ENCODE assay signal across 8 mouse cellular contexts in genomic region chr9:41461742-41462141, GRCm38 (mm10).
DNase-seq lines count a peak whose midpoint lies in the region; ATAC-seq lines count a peak whose summit lies in the region.

No protein-coding gene starts in this region.

- peaks cover 17% of the 10 kb centered on the region; the same call in 1 of the 2 replicates for H3K4me1 ChIP-seq in hindbrain, embryonic 14.5 days (replicated peaks; ENCODE audit: control insufficient read depth, insufficient read depth, low read length)

- 7% methylated on average over 11 of the region's 11 CpGs for WGBS in hindbrain, embryonic 14.5 days

- peak overlapping the region; percentile 30 for H3K27ac ChIP-seq in hindbrain, embryonic 14.5 days

- H3K9ac ChIP-seq in hindbrain, embryonic 14.5 days = no peak overlapping the region

- H3K27me3 ChIP-seq in hindbrain, embryonic 14.5 days (ENCODE audit: control insufficient read depth, insufficient read depth, low read length) = no peaks in the 10 kb centered on the region

- H3K36me3 ChIP-seq in hindbrain, embryonic 14.5 days (replicated peaks; ENCODE audit: control insufficient read depth, insufficient read depth) = no peaks in the 10 kb centered on the region

- no peak overlapping the region for H3K4me3 ChIP-seq in hindbrain, embryonic 14.5 days (replicated peaks; ENCODE audit: low read length)

- peak; percentile 86 for DNase-seq in R1 (ENCODE audit: low read depth, low spot score)
- peak; percentile 89 to 91 for DNase-seq in cerebellum, postnatal 14 days
- peak; percentile 86 to 87 for DNase-seq in frontal cortex, postnatal 36 days (ENCODE audit: low spot score in 2 of 2)
- peak; percentile 85 for DNase-seq in hindbrain, embryonic 14.5 days (ENCODE audit: low spot score)
- DNase-seq in left cerebral cortex, adult 11 months (ENCODE audit: low spot score) = peak; percentile 77
- peak; percentile 88 for DNase-seq in right cerebral cortex, postnatal 14 days
- DNase-seq in urinary bladder, postnatal 25 days (ENCODE audit: low spot score) = peak; percentile 79

- peak; percentile 55 for ATAC-seq in hindbrain, embryonic 14.5 days (ENCODE audit: low FRiP score)
- ATAC-seq in megakaryocyte progenitor cell, adult 5-6 weeks (replicated peaks; ENCODE audit: poor library complexity) = peak; percentile 93

- H3K4me2 ChIP-seq in hindbrain, embryonic 14.5 days (replicated peaks) = no peak overlapping the region

- no peaks in the 10 kb centered on the region for H3K9me3 ChIP-seq in hindbrain, embryonic 14.5 days (ENCODE audit: control insufficient read depth, low read length)
